Mouse (Mus musculus) CD4-positive, CD25-positive, alpha-beta regulatory T cell, adult 2 months (primary cell): ENCODE measurements around the gene Gfod2.
A peak's percentile ranks its signal among the peaks of the same experiment; 100 is the strongest.

ENCODE experiments used
- DNase-seq: peaks from one replicate; pipeline ENCODE4 v3.0.0-alpha.2; 2012; ENCODE audit warnings: low read depth, low spot score

Gene Gfod2

DNA sequence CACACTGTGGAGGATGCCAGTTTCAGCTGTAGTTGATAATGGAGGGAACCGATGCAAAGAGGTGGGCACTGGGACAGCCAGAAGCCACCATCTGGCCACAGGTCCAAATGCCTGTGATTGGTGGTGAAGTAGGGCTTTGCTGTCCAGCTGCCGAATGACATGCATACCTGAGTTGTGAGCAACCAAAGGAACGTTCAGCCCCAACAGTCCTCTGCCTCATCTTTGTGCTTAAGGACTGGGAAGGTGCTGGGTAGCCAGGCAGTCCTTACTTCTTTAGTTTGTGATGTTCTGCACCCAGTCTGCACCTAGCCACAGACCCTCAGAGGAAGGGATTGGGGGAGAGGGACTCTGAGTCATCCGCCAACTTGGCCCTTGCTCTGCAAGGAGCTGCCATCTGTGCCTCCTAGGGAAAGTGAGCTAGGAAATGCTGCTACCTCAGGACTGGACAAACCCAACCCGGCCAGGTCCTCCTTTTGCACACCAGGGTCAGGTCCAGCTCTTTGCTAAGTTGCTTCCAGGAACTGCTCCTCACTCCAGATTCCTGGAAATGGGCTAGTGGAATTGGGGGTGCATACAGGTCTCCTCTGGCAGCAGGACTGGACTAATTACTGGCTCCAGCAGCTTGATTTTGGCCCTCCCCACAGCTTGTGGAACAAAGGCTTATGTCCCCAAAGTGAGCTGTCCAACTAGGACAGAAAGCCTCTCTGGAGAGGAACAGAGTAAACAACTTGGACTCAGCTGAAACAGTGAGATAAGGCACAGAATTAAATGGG is 10.2 kb upstream of the Gfod2 start:
- DNase-seq = no peak

DNA sequence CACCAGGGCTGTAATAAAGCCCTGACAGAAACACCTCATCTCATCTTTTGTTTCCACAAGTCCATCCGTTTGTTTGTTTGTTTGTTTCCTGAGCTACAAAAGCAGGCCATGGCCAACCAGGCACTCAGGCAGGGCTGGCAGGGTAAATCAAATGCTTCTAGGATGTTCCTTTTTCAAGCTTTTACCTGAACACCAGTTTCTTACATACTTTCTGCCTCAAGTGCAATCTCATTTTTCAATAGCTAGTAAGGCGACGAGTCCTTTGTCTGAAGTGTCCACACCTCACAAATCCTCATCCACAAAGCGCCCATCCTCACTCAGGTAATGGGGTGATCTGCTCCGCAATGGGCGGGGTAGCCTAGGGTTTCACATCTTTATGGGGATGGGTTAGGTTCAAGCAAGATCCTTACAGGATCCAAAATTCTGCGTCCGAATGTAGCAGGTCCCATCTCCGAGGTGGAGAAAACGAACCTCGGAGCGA is 628 bp downstream of the Gfod2 start:
- no peak for DNase-seq

DNA sequence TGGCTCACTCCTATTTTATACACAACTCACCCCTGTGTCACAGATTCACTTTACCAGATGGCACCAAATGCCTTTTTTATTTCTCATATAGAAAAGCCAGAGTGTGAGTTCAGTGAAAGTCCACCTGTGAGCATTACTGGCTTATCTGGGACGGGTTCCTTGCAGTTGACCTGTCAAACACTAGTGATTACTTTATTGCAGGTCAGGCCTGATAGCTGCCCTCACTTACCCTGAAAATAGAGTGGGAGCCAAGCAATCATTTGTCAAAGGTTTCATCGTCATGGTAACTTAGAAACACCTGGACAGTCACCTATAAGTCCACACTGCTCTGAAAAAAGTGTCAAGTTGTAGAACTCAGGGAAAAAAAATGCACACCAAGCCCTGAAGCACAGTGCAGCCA is 3.8 kb downstream of the Gfod2 start:
- DNase-seq = no peak

DNA sequence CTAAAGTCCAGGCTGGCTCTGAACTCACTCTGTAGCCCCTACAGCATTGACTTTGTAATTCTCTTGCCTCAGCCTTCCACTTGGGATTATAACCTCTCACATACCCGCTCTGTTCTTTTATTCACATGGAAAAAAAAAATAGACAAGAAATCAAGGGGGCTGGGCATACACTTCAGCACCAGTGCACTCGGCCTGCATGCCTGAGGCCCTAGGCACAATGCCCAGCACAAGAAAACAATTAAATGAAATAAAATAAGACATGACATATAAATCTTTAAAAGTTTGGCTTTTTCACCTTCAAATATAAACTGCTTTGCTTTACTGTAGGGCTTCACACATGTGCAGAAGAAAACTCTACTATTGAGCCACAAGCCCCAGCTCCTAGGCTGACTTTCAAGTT is 4.5 kb downstream of the Gfod2 start:
- no peak for DNase-seq

DNA sequence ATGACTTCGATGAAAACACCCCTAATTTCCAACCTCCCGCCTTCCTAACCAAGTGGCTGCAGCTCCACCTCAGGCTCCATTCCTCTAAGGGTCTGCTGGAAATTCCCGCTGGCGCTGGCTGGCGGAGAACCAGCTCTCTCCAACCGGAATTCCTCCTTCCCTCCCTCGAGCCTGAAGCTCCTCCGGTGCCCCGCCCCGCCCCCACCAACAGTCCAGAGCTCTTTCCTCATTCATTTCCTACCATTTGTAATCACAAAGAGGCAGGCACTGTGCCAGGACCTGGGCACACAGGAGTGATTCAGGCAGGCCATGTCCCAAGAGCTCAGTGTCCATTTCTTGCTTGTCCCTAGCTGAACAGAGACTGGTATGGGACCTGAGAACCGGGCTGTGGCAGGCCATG is 7.9 kb downstream of the Gfod2 start:
- no peak for DNase-seq

DNA sequence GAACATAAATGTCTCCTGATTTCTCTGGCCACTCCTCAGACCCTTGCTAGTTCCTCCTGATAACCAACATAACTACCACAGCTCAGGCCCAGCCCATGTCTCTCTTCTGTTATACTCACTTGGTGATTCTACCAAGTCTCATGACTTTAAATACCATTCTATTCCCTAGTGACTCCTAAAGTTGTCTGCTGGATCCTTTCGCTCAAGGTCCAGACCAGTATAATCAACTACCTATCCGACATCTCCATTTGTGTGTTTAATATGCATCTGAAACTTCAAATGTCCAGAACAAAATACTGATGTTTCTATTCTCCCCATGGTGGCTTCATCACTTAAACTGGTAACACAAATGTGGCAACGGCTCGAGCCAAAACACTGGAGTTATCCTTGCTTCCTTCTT is 15.2 kb downstream of the Gfod2 start:
- no peak for DNase-seq

DNA sequence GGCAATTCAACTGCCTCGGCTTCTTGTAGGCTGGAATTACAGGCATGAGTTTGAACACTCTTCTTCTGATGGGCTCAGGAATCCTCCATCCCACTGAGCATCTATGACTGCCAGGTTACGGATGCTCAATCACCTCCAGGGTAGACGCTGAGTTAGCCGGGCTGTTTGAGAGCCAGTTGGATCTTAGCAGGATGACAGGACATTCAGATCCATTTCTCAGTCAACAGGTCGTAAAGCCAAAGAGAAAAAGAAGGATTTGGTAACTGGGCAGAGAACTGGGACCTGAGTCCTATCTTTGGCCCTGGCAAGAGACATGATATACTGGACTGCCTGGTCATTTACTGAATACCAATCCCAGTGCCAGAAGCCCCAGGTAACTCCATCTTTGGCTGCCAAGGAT is 19.2 kb downstream of the Gfod2 start:
- DNase-seq = no peak

DNA sequence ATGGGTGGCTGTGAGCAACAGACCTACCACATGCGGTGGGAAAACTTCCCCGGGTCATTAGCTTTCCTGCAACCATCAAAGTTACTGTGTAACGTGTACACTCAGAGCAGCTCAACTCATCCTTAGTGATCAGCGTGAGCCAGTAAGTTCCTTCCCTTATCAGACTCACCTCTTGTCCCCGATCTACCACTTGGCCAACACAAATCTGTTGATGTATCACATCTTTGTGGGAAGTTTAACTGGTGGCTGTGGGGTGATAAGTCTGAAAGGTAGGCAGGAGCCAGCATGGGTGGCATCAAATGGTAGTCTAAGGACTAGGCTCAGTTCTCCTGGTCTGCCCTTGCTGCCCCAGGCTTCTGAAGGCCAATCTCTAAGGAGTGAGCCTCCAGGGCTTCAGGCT is 26.3 kb downstream of the Gfod2 start:
- DNase-seq = no peak

DNA sequence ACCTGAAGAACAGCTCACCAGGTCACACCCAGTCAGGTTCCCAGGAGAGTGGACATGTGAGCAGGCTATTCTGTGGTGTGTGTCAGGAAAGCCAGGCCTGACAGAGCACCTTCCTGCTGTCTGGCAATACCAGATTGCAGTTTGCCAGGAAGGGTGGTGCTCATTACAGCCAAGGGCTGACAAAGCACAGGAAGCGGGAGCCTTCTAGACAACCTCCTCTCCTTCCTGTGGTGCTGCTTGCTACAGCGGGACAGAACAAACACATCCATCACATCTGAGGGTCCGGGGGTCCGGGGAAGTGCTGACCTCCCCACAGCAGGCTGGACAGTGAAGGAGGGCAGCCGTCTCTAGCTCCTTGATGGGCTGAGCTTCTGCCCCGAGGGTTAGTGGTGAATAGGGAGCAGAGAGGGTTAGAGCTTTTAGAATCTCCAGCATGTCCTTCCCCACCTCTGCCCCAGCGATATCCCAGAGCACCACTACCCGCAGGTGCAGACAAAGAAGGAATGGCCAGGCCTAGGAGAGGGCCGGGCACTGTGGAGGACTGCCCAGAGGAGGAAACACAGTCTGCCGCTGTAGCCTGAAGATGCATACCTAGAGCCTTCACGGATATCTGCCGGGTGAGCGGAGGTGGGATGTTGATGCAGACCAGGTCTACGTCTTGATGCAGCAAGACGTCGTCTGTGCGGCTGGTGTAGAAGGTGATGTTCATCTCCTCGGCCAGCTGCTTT is 30.9 kb downstream of the Gfod2 start:
- peak; percentile 54 for DNase-seq

DNA sequence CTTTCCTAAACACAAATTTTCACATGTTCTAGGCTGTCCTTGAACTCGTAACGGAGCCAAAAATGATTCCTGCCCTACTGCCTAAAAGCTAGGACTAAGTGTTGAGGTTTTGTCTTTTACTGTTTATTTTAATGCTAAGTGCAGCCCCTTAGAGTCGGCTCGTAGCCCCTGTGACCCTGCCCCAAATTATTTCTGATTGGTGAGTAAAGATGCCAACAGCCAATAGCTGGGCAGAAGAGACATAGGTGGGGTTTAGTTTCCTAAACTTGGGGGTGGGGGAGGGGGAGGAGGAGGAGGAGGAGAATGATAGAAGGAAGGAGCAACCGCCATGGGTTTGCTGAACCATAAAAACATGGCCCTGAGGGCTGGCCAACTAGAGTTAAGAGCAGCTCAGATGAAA is 32.7 kb downstream of the Gfod2 start:
- DNase-seq = no peak

DNA sequence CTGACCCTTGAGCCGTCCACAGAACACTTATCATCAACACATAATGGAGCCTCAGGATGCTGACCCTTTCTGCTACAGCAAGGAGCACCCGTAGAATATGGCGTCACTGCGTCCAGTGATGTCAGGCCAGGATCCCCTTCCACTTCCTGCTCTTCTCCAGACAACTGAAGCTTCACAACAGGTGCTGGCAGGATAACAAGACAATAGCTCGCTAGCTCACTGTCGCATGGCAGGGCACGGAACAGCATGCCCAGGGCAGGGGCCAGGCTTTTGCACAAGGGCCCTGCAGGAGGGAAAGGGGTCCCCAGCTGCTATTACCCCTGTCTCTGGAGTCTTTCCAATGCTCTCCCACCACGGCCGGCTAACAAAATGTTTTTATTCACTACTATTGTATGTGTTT is 35.6 kb downstream of the Gfod2 start:
- no peak for DNase-seq

DNA sequence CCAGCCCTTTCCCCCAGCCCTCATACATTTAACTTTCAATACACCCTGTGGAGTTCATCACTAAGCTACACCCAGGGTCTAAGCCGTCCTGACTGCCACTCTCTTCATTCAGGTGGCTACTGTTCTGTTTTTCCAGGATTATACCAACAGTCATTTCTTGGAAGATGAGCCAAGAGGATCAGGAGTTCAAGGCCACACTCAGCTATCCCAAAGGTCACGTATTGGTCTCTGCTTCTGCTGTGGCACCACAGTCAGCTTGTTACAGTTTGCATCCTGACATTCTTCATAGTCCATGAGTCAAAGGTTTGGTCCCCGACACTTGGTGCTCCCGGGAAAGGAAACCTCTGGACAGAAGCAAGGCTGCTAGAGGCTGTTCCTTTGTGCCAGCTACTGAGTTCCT is 38.8 kb downstream of the Gfod2 start:
- DNase-seq = no peak

DNA sequence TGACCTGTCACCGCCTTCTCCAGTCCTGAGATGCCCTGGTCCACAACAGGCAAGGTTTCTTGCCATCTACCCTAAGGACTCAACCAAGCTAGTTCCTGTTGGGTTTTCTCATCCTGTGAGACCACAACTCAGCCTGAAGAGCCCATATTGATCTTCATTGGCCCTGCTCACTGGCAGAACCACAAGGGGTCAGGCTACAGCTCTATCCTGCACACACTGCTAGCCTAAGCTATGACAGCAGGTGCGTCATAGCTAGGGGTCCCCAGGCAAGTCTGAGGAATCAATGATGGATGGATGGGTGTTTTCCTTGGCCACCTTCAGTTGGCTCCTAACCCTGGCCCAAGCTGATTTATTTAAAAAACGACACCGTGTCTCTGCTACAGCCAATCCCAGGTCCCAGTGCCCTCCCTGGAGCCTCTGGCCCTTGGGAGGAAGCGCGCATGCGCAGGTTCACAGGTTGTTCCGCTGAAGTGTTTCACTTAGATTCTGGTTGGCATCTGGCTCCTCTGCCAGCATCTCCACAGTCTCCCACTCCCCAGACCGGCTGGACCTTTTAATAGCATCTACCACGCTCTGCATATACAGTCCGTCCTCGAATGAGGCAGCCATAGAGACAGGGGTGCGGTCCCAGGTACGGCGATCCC is 42.0 kb downstream of the Gfod2 start:
- DNase-seq = no peak

DNA sequence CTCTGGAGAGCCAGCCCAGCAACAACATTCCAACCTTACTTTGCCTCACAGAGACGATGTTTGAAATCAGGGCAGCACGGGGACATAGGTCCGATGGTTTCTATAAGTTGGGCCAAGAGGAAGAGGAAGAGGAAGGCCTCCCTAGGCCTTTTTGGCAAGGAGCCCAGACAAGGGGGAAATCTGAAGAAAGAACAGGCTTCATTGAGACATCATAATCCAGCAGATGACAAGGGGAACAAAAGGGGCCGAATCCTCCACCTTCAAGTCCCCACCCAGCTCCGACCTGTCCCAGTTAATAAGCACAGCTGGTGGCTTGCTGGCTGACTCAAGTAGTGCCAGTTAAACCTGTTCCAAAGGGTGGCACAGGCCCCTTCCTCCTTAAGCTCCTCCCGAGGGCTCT is 43.4 kb downstream of the Gfod2 start:
- no peak for DNase-seq

DNA sequence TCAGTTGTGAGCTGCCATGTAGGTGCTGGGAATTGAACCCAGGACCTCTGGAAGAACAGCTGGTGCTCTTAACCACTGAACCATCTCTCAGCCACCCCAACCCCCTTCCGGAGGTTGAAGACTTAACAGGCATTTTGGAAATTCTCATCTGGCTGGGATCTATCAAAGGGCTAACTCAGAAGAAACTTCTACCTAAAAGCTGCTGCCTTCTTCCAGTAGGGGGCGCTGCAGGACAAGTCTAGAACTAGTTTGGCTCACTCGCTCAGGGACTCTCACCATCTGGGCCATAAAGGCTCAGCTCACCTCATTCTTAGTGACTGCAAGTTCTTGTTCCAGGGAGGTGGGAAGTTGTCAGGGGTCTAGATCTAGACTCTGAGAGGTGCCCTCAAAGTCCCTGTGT is 44.3 kb downstream of the Gfod2 start:
- peak; percentile 93 for DNase-seq

DNA sequence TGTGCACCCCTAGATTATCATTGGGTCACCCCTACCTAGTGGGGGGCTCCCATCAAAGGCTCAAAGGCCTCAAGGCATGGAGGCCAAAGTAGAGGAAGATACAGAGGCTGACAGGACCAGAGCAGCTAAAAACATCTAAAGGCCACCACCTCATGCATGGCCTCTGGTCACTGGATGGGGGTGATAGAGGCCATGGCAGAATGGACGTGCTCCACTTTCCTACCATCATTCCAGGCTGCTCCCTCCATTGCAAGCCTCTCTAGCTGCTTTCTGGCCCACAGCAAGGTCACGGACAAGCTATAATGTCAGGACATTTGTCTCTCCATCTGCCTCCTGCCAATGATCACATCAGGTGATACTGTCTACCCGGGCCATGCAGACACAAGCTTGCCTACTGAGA is 46.2 kb downstream of the Gfod2 start:
- DNase-seq = no peak

DNA sequence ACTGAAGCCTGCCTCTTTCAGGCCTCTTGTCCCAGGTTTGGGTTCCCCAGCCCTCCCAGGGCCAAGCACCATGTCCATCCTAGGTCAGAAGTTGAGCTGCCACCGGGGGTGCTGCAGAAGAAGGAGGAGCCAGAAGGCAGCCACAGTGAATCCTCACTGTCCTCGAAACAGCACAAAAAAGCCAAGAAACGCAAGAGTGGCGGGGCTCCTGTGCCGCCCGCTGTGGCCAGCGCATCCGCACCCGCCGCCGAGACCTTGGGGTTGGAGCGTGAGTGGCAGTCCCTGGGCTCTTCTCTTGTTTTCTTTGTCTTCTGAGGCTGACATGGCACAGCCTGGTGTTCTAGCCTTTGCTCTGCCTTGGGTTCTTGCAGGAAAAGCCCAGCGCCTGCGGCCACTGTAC is 49.1 kb downstream of the Gfod2 start:
- no peak for DNase-seq

DNA sequence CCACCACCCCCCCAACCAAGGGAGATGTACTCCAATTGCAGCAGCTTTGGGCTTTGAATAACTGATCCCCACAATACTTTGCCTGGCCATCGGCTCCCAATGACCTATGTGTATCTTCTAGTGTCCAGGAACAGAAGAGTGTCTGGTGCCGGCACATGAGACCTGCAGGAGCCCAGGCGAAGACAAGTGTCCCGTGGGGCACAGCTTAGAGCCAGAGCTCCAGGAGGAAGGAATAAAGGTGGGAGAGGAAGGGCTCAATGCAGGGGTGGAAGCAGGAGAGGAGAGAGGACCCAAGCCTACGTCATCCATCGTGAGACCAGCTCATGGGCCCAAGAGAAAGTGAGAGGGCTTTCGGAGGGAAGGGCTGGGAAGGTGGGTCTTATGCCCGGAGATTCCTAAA is 49.8 kb downstream of the Gfod2 start:
- DNase-seq = no peak

DNA sequence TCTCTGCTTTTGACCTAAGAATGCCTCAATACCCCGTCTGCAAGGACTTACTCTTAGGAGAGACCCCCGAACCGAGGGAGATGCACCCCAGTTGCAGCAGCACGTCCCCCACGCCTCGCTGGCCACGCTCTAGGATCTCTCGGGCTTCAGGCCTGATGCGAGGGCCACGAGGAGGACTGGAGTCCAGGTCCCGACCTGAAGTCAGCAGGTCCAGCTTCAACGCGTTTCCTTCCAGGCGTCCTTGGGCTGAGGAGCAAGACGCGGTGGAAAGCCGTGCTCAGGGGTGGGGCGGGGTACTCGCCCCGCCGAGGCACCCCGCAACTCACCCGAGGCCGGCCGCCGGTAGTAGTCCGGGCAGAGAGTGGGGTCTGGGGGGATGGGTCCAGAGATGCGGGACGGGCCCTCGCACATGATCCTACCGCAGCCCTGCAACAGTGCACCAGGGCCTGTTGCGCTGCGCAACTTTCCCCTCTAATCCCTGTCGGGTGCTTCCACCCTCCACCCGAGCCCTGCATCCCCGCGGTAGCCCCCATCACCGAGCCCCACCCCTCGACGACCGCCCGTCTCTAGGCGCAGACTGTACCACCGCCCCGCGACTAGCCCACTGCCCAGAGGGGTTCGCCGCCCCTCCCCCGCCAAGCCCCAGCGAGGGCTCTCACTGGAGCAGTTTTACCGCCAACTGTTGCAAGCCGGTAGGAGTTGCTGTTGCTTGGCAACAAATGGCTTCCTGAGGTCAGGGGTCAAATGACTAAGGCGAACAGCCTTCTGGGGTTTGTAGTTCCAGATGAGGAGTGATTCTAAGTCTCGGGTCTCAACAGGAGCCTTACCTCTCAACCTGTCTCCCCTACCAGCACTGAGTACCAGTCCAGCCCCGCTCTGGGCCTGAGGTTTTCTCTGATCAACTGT is 50.7 kb downstream of the Gfod2 start, which contains the start of the genes 4933405L10Rik and Enkd1:
4933405L10Rik (plus strand) TSS at position 158 of the 906 bp plus-strand sequence.
Enkd1 (minus strand) TSS at position 713 of the 906 bp plus-strand sequence.
- DNase-seq = peak; percentile 90

DNA sequence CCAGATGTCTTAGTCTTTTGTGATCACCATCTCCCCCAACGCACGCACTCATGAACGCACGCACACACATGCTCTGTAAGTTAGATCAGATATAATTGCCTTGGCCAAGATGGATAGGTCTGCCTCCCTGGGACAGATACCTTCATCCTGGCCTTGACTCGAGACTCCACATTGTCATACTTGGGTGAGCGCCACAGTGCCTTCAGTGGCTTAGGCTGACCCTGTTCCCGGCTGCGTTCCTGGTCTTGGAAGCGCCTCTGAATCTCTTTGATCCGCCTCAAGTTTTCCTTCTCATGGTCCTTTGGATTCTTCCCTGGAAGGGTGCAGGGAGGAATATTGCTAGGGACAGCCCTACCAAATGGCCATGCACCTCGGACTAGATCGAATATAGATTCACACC is 52.0 kb downstream of the Gfod2 start:
- DNase-seq = no peak

DNA sequence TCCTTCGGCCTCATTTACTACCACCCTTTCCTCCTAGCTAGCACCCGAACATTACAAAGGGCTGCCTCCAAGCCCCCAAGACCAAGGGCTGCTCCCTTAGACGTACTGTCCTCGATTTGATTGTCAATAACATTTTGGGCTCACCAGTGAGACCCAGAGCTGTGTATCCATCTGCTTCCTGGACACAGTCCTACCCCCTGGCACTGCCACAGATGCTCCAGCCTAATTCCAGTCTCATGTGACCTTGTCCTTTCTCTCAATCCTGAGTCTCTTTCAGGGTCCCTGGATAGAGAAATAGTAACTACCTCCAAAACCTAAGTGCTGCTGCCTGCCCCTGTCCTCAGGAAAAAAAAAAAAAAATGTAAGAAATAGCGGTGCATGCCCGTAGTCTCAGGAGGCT is 53.5 kb downstream of the Gfod2 start:
- no peak for DNase-seq
